Mouse (Mus musculus) CH12F3 (cell line): Measurements from ENCODE around the gene Cd200r4.
"Not testable (repeated sequence)": the region's sequence is repeated elsewhere in the genome, so short reads cannot be mapped to it uniquely, and the experiment has no call there.

Experiments
- in situ Hi-C: fragments of 300-500 bp; cut with MboI; formaldehyde crosslinking; loops from 2 replicates; pipeline ENCODE4 v1.14.3; 2020; ENCODE audit warnings: low sequenced_read_pairs

The Cd200r4 gene

GRCm38 (mm10) chr16:44811544-44811943 lies at the start of gene Cd200r4:
Cd200r4 (plus strand) TSS chr16:44811733.
- in situ Hi-C loops, result no loop called here

- in situ Hi-C loops, result loop anchor here (10.0 kb wide), 1 partner anchor 323 kb away; no protein-coding TSS in a partner anchor
These were observed 49.7 kb upstream of the Cd200r4 start for GRCm38 (mm10) chr16:44761811-44762210.

- in situ Hi-C loops, result loop anchor here (10.0 kb wide), 1 partner anchor 319 kb away; no protein-coding TSS in a partner anchor
These were observed 45.8 kb upstream of the Cd200r4 start, which contains the start of gene Cd200r1 for GRCm38 (mm10) chr16:44765555-44766319. Cd200r1 (plus strand) TSS chr16:44765736.

- in situ Hi-C loops, result loop anchor here (10.0 kb wide), 1 partner anchor 318 kb away; no protein-coding TSS in a partner anchor
These were observed 45.1 kb upstream of the Cd200r4 start for GRCm38 (mm10) chr16:44766320-44766892.

- in situ Hi-C loops, result loop anchor here (10.0 kb wide), 1 partner anchor 317 kb away; no protein-coding TSS in a partner anchor
These were observed 44.0 kb upstream of the Cd200r4 start for GRCm38 (mm10) chr16:44767506-44767905.

GRCm38 (mm10) chr16:44767967-44768366 lies 43.6 kb upstream of the Cd200r4 start:
- in situ Hi-C loops, result loop anchor here (10.0 kb wide), 1 partner anchor 317 kb away; no protein-coding TSS in a partner anchor

- in situ Hi-C loops, result no loop called here
These were observed 39.0 kb upstream of the Cd200r4 start for GRCm38 (mm10) chr16:44772577-44772976.

GRCm38 (mm10) chr16:44773673-44774072 lies 37.9 kb upstream of the Cd200r4 start:
- in situ Hi-C loops, result no loop called here

GRCm38 (mm10) chr16:44774201-44774600 lies 37.3 kb upstream of the Cd200r4 start:
- in situ Hi-C loops, result no loop called here

GRCm38 (mm10) chr16:44778538-44779147 lies 32.9 kb upstream of the Cd200r4 start:
- in situ Hi-C loops, result no loop called here

GRCm38 (mm10) chr16:44779494-44779893 lies 32.0 kb upstream of the Cd200r4 start:
- in situ Hi-C loops, result no loop called here

GRCm38 (mm10) chr16:44780751-44781150 lies 30.8 kb upstream of the Cd200r4 start:
- in situ Hi-C loops, result no loop called here

GRCm38 (mm10) chr16:44786934-44787333 lies 24.6 kb upstream of the Cd200r4 start:
- in situ Hi-C loops, result no loop called here

GRCm38 (mm10) chr16:44794416-44794815 lies 17.1 kb upstream of the Cd200r4 start:
- in situ Hi-C loops, result no loop called here

- in situ Hi-C loops, result no loop called here
These were observed 5.6 kb upstream of the Cd200r4 start for GRCm38 (mm10) chr16:44805976-44806375.

GRCm38 (mm10) chr16:44810223-44810622 lies 1.3 kb upstream of the Cd200r4 start:
- in situ Hi-C loops, result not testable (repeated sequence)

- in situ Hi-C loops, result no loop called here
These were observed 1.0 kb downstream of the Cd200r4 start for GRCm38 (mm10) chr16:44812468-44813065.

- in situ Hi-C loops, result no loop called here
These were observed 6.5 kb downstream of the Cd200r4 start for GRCm38 (mm10) chr16:44818010-44818409.

GRCm38 (mm10) chr16:44820545-44820944 lies 9.0 kb downstream of the Cd200r4 start:
- in situ Hi-C loops, result no loop called here

GRCm38 (mm10) chr16:44832286-44832685 lies 20.8 kb downstream of the Cd200r4 start:
- in situ Hi-C loops, result no loop called here

GRCm38 (mm10) chr16:44833189-44833588 lies 21.7 kb downstream of the Cd200r4 start:
- in situ Hi-C loops, result not testable (repeated sequence)
